Mouse (Mus musculus) kidney, adult 2 months (tissue): ENCODE results near the gene H2-DMa.

Experiments used
- CTCF ChIP-seq: fragments of 200-500 bp; conservative IDR thresholded peaks from 2 replicates; pipeline ENCODE4 v1.5.1; 2011; ENCODE audit warnings: low read depth, mild to moderate bottlenecking, control low read depth, low read length, moderate library complexity, mixed read lengths; ENCODE audit not compliant: insufficient read depth, insufficient read length
- POLR2A ChIP-seq: fragments of 200-500 bp; IDR thresholded peaks from one replicate; pipeline ENCODE4 v1.6.1; 2011; ENCODE audit warnings: low read depth, low read length, control low read depth

GRCm38 (mm10) chr17:34172528-34172927, 53.2 kb downstream of the H2-DMa start:
- peak; percentile 27; the same call in 1 of the 2 replicates for TF ChIP-seq CTCF
- TF ChIP-seq POLR2A, result no peak
